Mouse (Mus musculus) stomach, embryonic 14.5 days (tissue): Measurements from ENCODE around the gene Slc34a1. TPM values are rescaled to one million over a fixed set of nuclear protein-coding genes. Genes with fewer than 3 reads are reported as not detected.
"Not testable (repeated sequence)": the region's sequence is repeated elsewhere in the genome, so short reads cannot be mapped to it uniquely, and the experiment has no call there.

Source experiments
- ATAC-seq: fragments of 200-750 bp; cut with Nextera tagmentation; 2 replicates; pipeline ENCODE4 v1.8.0; 2017; ENCODE audit warnings: low read depth, moderate TSS enrichment; ENCODE audit not compliant: insufficient number of reproducible peaks, insufficient read depth, low FRiP score
- H3K27ac ChIP-seq: fragments of 300-500 bp; sonication (generic); 2 replicates; pipeline ENCODE4 v1.5.1; 2014; ENCODE audit warnings: mild to moderate bottlenecking, low read length, moderate library complexity, mixed read lengths
- H3K27me3 ChIP-seq: fragments of 300-500 bp; sonication (generic); 2 replicates; pipeline ENCODE4 v1.6.1; 2014; ENCODE audit warnings: low read length, control low read depth, mixed read lengths; ENCODE audit not compliant: control insufficient read depth, insufficient read depth
- H3K36me3 ChIP-seq: fragments of 300-500 bp; sonication (generic); 2 replicates; pipeline ENCODE4 v1.6.1; 2014; ENCODE audit warnings: mild to moderate bottlenecking, control low read depth, low read length, moderate library complexity, mixed read lengths; ENCODE audit not compliant: control insufficient read depth, insufficient read depth
- H3K4me1 ChIP-seq: fragments of 300-500 bp; sonication (generic); 2 replicates; pipeline ENCODE4 v1.6.1; 2014; ENCODE audit warnings: low read length, control low read depth, mixed read lengths; ENCODE audit not compliant: control insufficient read depth, insufficient read depth
- H3K4me2 ChIP-seq: fragments of 300-500 bp; sonication (generic); replicated peaks from 2 replicates; pipeline ENCODE4 v1.6.1; 2014; ENCODE audit warnings: low read depth, low read length, control low read depth
- H3K4me3 ChIP-seq: fragments of 300-500 bp; sonication (generic); 2 replicates; pipeline ENCODE4 v1.5.1; 2014; ENCODE audit warnings: low read depth, low read length, control low read depth
- H3K9ac ChIP-seq: fragments of 300-500 bp; sonication (generic); replicated peaks from 2 replicates; pipeline ENCODE4 v1.6.1; 2014; ENCODE audit warnings: low read depth, mild to moderate bottlenecking, control low read depth, low read length, moderate library complexity, mixed read lengths
- H3K9me3 ChIP-seq: fragments of 300-500 bp; sonication (generic); 2 replicates; pipeline ENCODE4 v1.6.1; 2016; ENCODE audit warnings: low read depth, low read length, control low read depth; ENCODE audit not compliant: control insufficient read depth
- WGBS: fragments of 180-500 bp; shearing (Covaris S2); extraction: QIAGEN DNeasy Blood & Tissue Kit; methylation state at CpG from one replicate; pipeline ENCODE4 v1.1.7; 2014; 5-methylcytosine and 5-hydroxymethylcytosine counted together
- polyA plus RNA-seq: library from polyadenylated mRNA; unstranded; fragments of >200 nt; fragmentation: Nextera tagmentation; extraction: Ambion mirVana; gene quantifications from 2 replicates; pipeline ENCODE4 v1.2.1, GENCODE M21; 2014

The Slc34a1 gene
- polyA plus RNA-seq, 1 experiment from 2014 or later: not detected

DNA sequence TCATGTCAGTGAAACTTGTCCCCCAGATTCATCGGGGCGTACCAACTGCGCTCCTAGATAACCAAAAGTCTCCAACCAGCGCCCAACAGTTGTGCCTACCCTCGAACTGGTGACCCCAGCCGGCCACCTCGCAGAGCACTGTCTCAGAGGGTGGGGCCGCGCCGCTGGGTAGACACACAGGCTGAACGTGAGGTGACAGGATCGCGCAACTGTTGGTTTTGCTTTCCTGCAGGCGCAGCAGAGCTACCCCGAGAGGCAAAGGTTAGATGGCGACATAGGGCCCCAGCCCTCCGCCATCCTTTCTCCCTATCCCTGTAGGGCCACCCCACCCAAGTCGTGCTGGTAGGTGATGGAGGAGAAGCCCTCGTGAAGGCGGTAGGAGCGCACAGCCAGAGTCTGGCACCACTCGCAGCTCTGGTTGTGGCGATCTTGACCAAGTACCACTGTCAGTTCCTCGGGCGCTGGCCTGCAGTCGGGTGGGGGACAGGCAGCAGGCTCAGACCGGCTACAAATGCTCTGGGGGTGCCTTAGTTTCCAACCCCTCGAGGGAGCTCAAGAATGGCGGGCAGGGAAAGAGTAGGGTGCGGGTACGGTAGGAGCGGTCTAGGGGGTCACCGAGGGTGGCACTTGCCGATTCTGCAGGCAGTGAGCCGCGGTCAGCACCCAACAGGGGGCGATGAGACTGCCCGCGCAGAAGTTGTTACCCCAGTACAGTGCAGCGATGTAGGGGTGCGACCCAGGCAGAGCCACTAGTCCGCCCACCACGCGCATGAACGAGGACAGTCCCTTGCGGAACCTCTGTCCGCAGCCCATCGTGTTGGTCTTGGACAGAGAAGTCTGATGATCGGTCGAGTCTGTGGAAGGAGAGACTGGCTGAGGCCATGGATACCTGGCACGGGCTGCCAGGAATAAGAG lies 22.3 kb downstream of the Slc34a1 start:
- no peak overlapping the region for H3K9ac ChIP-seq
- no peak overlapping the region for H3K27ac ChIP-seq
- WGBS: 25% methylated on average over 51 of the region's 51 CpGs
- peak; percentile 7; the same call in 1 of the 2 replicates for ATAC-seq
- H3K27me3 ChIP-seq: peaks cover 17% of the 10 kb centered on the region
- peak overlapping the region; percentile 39; the same call in 1 of the 2 replicates for H3K4me2 ChIP-seq
- no peaks in the 10 kb centered on the region for H3K4me1 ChIP-seq
- no peaks in the 10 kb centered on the region for H3K9me3 ChIP-seq
- H3K4me3 ChIP-seq: no peak overlapping the region
- H3K36me3 ChIP-seq: no peaks in the 10 kb centered on the region

DNA sequence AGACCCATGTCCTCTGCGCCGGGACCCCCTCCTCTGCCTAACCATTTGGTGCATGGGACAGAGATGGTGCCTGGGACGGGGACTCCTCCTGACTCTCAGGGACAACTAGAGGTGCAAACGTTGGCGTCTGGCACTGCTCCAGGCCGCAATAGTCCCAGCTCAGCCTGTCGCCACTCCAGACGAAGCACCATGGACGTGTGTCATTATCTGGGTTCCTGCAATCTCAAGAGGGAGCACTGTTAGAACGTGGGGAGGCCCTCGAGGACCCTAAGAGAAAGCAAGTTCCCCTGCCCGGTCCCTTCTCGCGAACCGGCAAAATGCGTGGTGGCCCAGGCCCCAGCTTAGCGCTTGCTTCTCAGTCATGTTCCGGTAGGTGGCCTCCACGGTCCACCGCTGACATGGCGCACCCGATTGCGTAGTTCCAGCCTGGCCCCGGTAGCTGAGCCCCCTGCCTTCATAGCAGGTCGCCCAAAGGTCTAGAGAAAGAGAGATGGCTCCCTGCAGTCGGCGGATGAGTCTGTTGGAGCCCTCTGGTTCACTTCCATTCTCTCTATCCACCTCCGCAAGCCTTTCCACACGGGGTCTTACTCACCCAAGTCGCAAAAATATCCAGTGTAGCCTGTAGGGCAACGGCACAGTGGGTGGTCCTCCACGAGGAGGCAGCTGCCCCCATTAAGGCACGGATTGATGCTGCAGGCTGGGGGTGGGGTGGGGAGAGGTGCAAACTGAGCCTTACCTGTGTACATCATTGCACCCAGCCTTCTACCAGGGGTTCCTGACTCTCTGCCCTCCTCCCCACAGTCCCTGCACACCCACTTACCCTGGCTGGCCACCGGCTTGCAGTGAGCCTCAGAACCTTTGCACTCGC lies 23.2 kb downstream of the Slc34a1 start:
- no peak overlapping the region for H3K9ac ChIP-seq
- peak; percentile 50; the same call in 1 of the 2 replicates for ATAC-seq

DNA sequence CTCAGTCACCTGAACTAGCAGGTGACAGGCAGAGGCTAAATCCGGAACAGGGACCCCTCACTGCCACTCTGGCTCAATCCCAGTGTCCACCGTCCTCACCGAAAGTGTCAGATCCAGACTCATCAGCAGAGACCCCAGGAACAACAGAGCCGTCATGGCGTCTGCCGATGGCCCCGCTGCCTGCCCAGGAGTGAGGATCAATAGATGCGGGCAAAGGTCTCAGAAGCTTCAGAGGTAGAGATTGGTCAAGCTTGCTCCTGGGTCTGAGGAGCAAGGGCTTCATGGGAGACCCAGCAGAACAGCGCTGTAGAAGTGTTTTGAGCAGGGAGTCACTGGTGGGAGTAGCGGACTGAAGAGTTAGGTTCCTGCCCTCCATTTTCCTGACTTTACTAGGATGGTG lies 28.6 kb downstream of the Slc34a1 start, which contains the start of gene F12:
F12 (minus strand) TSS at position 181 of the 400 bp plus-strand sequence.
- no peak within 1 kb of the TSS for H3K27ac ChIP-seq
- no peaks in the 10 kb centered on the region for H3K36me3 ChIP-seq
- H3K9me3 ChIP-seq: no peaks in the 10 kb centered on the region
- no peak within 1 kb of the TSS for H3K4me3 ChIP-seq
- ATAC-seq: no peak
- H3K9ac ChIP-seq: no peak within 1 kb of the TSS
- WGBS: 84% methylated on average over 10 of the region's 10 CpGs
- no peaks in the 10 kb centered on the region for H3K27me3 ChIP-seq
- no peaks in the 10 kb centered on the region for H3K4me1 ChIP-seq
- no peak within 1 kb of the TSS for H3K4me2 ChIP-seq

More for the DNA sequence above, 23.2 kb downstream of the Slc34a1 start:
- no peaks in the 10 kb centered on the region for H3K9me3 ChIP-seq
- H3K4me2 ChIP-seq: peak overlapping the region; percentile 39
- H3K36me3 ChIP-seq: no peaks in the 10 kb centered on the region
- 12% methylated on average over 35 of the region's 35 CpGs for WGBS
- peaks cover 17% of the 10 kb centered on the region for H3K27me3 ChIP-seq
- H3K4me1 ChIP-seq: no peaks in the 10 kb centered on the region
- no peak overlapping the region for H3K27ac ChIP-seq
- H3K4me3 ChIP-seq: peak overlapping the region; percentile 13

DNA sequence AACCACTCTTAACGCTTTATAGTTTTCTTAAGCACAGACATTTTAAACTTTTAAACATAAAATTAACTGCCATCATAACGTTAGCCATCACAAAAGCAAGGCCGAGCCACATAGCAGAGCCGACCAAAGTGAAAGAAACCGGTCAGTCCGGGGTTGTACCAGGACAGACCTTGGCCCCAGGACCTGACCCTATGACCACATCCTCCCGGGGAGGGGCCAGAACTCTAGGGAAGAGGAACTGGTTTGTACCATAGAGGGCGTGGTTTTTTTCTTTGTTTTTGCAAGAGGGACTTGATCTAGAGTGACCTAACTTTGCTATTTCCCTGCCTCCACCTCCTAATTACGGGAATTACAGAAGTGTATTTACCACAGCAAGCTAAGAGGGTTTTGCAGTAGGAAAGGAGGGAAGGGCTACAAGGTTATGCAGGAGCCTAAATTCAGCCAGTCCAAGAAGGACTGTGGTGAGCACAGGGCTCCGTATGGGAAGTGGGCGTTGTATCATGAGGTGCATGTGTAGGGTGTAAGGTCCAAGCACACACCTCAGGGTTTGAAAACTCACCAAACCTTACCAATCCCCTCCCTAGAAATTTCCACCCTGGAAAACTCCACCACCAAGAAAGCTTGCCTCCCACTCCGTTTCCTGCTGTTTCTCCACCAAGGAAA lies 31.4 kb downstream of the Slc34a1 start:
- ATAC-seq: no peak
- no peaks in the 10 kb centered on the region for H3K36me3 ChIP-seq
- H3K4me3 ChIP-seq: no peak overlapping the region
- H3K4me1 ChIP-seq: no peaks in the 10 kb centered on the region
- H3K4me2 ChIP-seq: no peak overlapping the region
- H3K9ac ChIP-seq: no peak overlapping the region
- no peaks in the 10 kb centered on the region for H3K27me3 ChIP-seq
- peaks cover 3% of the 10 kb centered on the region; the same call in 1 of the 2 replicates for H3K9me3 ChIP-seq
- H3K27ac ChIP-seq: no peak overlapping the region
- 58% methylated on average over 12 of the region's 12 CpGs for WGBS

DNA sequence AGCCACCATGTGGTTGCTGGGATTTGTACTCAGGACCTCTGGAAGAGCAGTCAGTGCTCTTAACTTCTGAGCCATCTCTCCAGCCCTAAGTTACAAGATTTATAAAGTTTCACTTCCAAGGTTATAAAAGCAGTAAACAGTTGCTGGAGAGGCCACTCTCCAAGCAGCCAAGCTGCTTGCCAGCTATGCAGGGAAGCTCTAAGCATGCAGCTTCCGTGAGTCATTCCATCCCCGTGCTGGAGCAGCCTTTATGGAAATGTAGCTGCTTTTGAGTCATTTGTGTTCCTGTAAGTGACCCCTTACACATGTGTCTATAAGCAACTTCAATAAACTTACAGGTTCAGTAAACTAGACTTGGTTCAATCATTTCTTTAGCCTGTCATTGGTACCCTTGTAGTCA lies 32.6 kb downstream of the Slc34a1 start:
- Histone ChIP-seq H3K4me2 (no peak overlapping the region), H3K36me3 (no peaks in the 10 kb centered on the region), H3K27ac (no peak overlapping the region), H3K27me3 (no peaks in the 10 kb centered on the region), H3K9me3 (peaks cover 3% of the 10 kb centered on the region; the same call in 1 of the 2 replicates), H3K4me3 (no peak overlapping the region), H3K9ac (no peak overlapping the region), H3K4me1 (no peaks in the 10 kb centered on the region)
- 72% methylated on average over 2 of the region's 2 CpGs for WGBS
- no peak for ATAC-seq

DNA sequence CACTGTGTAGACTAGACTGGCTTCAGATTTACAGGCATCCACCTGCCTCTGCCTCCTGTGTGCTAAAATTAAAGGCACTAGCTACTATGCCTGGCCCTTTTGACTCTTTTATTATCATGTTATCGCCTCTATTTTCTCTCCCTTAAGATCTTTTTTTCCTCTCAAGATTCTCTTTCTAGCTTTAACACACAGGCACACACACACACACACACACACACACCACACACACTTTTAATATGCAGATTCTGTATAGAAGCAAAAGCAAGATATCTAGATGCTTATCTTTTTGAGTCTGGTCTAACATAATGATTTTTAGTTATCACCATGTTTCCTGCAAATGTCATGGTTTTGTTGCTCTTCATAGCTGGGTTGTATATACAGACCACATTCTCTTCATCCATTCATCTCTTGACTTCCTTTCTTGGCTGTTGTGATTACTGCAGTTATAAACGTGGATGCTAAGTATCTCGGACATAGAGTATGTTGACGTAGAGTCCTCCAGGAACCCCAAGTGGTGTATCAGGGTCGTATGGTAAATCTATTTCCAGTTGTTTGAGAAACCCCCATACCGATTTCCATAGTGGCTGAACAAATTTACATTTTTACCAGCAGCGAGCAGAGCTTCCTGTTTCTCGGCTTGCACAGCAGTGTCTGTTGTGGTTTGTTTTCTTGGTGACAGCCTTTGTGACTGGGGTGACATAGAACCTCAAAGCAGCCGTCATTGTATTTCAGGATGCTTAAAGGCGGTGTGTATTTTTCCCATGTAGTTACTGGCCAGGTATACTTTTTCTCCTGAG lies 34.1 kb downstream of the Slc34a1 start:
- no peak overlapping the region for H3K27ac ChIP-seq
- H3K4me1 ChIP-seq: no peaks in the 10 kb centered on the region
- H3K36me3 ChIP-seq: no peaks in the 10 kb centered on the region
- H3K27me3 ChIP-seq: no peaks in the 10 kb centered on the region
- H3K9me3 ChIP-seq: peaks cover 3% of the 10 kb centered on the region; the same call in 1 of the 2 replicates
- H3K9ac ChIP-seq: no peak overlapping the region
- H3K4me3 ChIP-seq: no peak overlapping the region
- no peak overlapping the region for H3K4me2 ChIP-seq
- ATAC-seq: no peak
- 69% methylated on average over 10 of the region's 10 CpGs for WGBS

DNA sequence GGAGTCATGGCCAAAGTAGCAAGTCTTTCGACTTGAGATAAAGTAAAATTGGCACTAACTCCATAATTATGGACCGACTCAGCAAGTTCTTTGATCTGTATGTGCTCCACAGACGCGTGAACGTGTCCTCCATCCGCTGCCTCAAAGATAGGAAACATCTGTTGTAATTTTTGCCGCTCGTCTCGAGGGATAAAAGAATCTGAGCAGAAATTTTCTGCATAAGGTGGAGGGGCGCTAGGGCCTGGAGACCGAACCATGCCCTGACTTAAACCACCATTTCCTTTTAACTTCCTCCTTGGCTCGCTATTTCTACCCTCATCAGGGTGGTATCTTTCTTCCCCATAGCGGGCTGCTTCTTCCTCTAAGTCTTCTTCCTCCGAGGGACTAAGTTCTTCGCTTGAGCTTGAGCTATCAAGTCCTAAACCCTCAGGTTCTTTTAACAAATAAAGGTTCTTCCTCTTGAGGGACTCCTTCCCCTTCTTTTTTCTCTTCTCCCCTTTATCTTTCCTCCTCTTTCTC lies 39.2 kb downstream of the Slc34a1 start:
- not testable (repeated sequence) for H3K4me1 ChIP-seq, H3K4me2 ChIP-seq, H3K9me3 ChIP-seq, H3K4me3 ChIP-seq, H3K36me3 ChIP-seq, ATAC-seq, H3K9ac ChIP-seq, H3K27me3 ChIP-seq, H3K27ac ChIP-seq
- WGBS: 76% methylated on average over 14 of the region's 15 CpGs
